Mouse (Mus musculus) forebrain, embryonic 11.5 days (tissue): Measurements from ENCODE around the gene Trio. TPM values are rescaled to one million over a fixed set of nuclear protein-coding genes. Genes with fewer than 3 reads are reported as not detected.

ENCODE experiments used
- ATAC-seq: fragments of 200-750 bp; cut with Nextera tagmentation; replicated peaks from 2 replicates; pipeline ENCODE4 v1.8.0; 2017; ENCODE audit warnings: moderate TSS enrichment; ENCODE audit not compliant: low FRiP score
- DNase-seq: peaks from one replicate; pipeline ENCODE4 v3.0.0-alpha.2; 2017; ENCODE audit warnings: low spot score
- H3K27ac ChIP-seq: fragments of 300-500 bp; sonication (generic); 2 replicates; pipeline ENCODE4 v1.5.1; 2014; ENCODE audit warnings: low read depth, low read length
- H3K27me3 ChIP-seq: fragments of 300-500 bp; sonication (generic); 2 replicates; pipeline ENCODE4 v1.6.1; 2014; ENCODE audit warnings: mild to moderate bottlenecking, low read length, mixed read lengths; ENCODE audit not compliant: control insufficient read depth, insufficient read depth
- H3K36me3 ChIP-seq: fragments of 300-500 bp; sonication (generic); 2 replicates; pipeline ENCODE4 v1.6.1; 2014; ENCODE audit warnings: mild to moderate bottlenecking, low read length, moderate library complexity, mixed read lengths; ENCODE audit not compliant: control insufficient read depth, insufficient read depth
- H3K4me1 ChIP-seq: fragments of 300-500 bp; sonication (generic); replicated peaks from 2 replicates; pipeline ENCODE4 v1.6.1; 2014; ENCODE audit warnings: low read length, mixed read lengths; ENCODE audit not compliant: control insufficient read depth, insufficient read depth
- H3K4me2 ChIP-seq: fragments of 300-500 bp; sonication (generic); 2 replicates; pipeline ENCODE4 v1.6.1; 2014; ENCODE audit warnings: low read depth, mild to moderate bottlenecking, low read length, moderate library complexity, mixed read lengths; ENCODE audit not compliant: severe bottlenecking
- H3K4me3 ChIP-seq: fragments of 300-500 bp; sonication (generic); 2 replicates; pipeline ENCODE4 v1.5.1; 2014; ENCODE audit warnings: low read depth, low read length
- H3K9ac ChIP-seq: fragments of 300-500 bp; sonication (generic); 2 replicates; pipeline ENCODE4 v1.6.1; 2014; ENCODE audit warnings: low read length
- H3K9me3 ChIP-seq: fragments of 300-500 bp; sonication (generic); 2 replicates; pipeline ENCODE4 v1.6.1; 2016; ENCODE audit warnings: low read length, mixed read lengths; ENCODE audit not compliant: control insufficient read depth
- WGBS: fragments of 180-500 bp; shearing (Covaris S2); extraction: QIAGEN DNeasy Blood & Tissue Kit; methylation state at CpG from one replicate; pipeline ENCODE4 v1.1.7; 2014; 5-methylcytosine and 5-hydroxymethylcytosine counted together
- polyA plus RNA-seq: library from polyadenylated mRNA; unstranded; fragments of >200 nt; fragmentation: Nextera tagmentation; extraction: Ambion mirVana; gene quantifications from 2 replicates; pipeline ENCODE4 v1.2.1, GENCODE M21; 2014

Trio gene
- polyA plus RNA-seq, 1 experiment from 2014 or later, result 41.8 TPM

DNA sequence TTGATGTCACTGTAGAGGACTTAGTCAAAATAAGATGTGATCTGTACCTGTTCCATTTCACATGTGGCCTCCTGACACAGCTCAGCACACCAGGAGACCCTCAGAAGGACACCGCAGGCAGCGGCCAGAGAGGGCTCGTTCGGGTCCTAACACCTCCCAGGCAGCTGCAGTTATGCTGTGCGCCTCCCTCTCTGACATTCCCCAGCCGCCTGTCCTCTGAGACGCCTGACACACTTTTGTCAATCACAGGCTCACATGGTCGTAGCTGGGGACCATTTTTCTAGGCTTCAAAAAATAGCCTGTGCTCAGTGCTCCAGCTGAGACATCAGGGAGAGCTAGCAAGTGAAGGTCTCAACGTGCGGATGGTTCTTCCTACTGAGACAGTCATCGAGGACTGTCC, 70.0 kb downstream of the Trio start:
- H3K4me3 ChIP-seq, result no peak overlapping the region
- no peak overlapping the region for H3K9ac ChIP-seq
- no peaks in the 10 kb centered on the region for H3K27me3 ChIP-seq
- H3K4me2 ChIP-seq, result no peak overlapping the region
- H3K36me3 ChIP-seq, result no peaks in the 10 kb centered on the region
- 58% methylated on average over 11 of the region's 11 CpGs for WGBS
- no peaks in the 10 kb centered on the region for H3K9me3 ChIP-seq
- ATAC-seq (no peak), DNase-seq (no peak)
- H3K4me1 ChIP-seq, result no peaks in the 10 kb centered on the region
- no peak overlapping the region for H3K27ac ChIP-seq

DNA sequence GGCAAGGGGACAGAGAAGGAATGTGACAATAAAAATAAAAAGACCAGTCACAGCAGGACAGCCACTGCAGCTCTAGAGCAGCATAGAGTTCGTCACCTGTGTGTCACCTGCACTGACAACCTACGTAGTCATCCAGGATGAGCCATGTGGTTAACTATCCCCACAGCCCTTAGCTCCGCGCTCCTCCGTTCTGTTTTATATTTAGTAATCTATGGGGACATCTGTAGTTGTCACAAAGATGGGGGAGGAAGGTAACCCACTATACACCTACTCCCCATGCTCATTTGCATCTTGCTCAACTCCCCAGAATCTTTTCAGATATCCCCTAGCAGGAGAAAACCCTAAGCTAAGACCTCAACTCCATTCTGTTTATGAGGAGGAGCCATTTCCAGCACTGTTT, 71.3 kb downstream of the Trio start:
- Histone ChIP-seq H3K36me3 (no peaks in the 10 kb centered on the region), H3K4me1 (no peaks in the 10 kb centered on the region), H3K27me3 (no peaks in the 10 kb centered on the region), H3K9me3 (no peaks in the 10 kb centered on the region), H3K9ac (no peak overlapping the region), H3K4me2 (no peak overlapping the region), H3K27ac (no peak overlapping the region), H3K4me3 (no peak overlapping the region)
- no peak for ATAC-seq
- DNase-seq, result no peak
- WGBS, result 96% methylated on average over 5 of the region's 5 CpGs

DNA sequence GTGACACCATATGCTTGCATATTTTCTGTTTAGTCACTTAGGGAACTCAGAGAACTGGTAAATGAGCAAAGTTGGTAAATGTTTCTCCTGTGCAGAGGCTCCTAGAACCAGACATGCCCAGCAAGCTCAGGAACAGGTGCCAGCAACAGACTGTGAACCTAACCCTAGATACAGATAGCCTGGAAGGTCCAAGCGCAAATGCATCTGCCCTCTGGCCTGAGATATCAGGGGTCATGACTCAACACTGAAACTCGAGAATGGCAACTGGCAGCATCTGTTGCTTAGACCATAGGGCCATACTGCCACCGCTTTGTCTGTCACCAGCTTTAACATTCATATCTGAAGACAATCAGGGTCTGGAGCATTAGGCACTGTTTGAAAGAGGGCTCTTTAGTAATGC, 72.1 kb downstream of the Trio start:
- Histone ChIP-seq H3K27ac (no peak overlapping the region), H3K9ac (no peak overlapping the region), H3K4me2 (no peak overlapping the region), H3K4me3 (no peak overlapping the region), H3K36me3 (no peaks in the 10 kb centered on the region), H3K9me3 (no peaks in the 10 kb centered on the region), H3K27me3 (no peaks in the 10 kb centered on the region), H3K4me1 (no peaks in the 10 kb centered on the region)
- 75% methylated on average over 3 of the region's 3 CpGs for WGBS
- no peak for DNase-seq
- no peak for ATAC-seq

DNA sequence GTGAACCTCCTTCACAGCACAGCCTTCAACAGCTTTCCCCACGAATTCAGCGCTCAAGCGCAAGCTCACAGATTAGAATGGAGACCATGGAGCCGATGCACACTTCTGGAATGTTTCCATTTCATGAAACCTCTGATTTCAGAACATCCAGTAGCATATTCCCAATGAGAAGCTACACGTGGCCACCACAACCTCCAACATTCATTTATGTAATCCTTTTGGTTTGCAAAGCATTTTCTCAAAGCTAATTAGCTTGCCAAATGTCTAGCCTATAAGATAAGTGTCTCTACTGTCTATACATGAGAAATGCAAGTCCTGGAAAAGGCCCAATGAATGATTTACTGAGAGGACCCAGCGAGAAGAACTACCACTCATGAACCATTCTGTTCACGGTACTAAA, 74.5 kb downstream of the Trio start:
- no peak for ATAC-seq
- Histone ChIP-seq H3K4me2 (no peak overlapping the region), H3K9me3 (no peaks in the 10 kb centered on the region), H3K4me3 (no peak overlapping the region), H3K27ac (no peak overlapping the region), H3K36me3 (no peaks in the 10 kb centered on the region), H3K9ac (no peak overlapping the region), H3K27me3 (no peaks in the 10 kb centered on the region), H3K4me1 (no peaks in the 10 kb centered on the region)
- WGBS, result 93% methylated on average over 7 of the region's 7 CpGs
- DNase-seq, result no peak

DNA sequence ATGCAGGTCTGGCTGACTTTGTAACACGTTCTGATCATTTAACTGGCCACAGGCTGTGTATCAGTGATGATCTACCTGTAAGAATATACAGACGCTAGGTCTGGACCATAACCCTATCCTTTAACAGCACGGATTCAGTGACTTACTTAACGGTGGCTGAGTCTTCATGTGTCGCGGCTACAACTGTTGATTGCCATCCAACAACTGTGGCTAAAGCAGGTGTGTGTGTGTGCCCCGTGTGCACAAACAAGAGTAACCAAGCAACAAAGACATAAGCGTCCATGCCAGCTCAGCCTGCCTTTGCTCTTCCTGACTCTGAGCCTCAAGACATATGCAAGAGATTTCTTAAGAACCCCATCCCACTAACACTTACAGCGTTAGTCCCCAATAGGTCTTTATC, 76.5 kb downstream of the Trio start:
- no peaks in the 10 kb centered on the region for H3K27me3 ChIP-seq
- no peak for DNase-seq
- ATAC-seq, result no peak
- no peaks in the 10 kb centered on the region for H3K36me3 ChIP-seq
- H3K27ac ChIP-seq, result no peak overlapping the region
- H3K4me3 ChIP-seq, result no peak overlapping the region
- no peaks in the 10 kb centered on the region for H3K9me3 ChIP-seq
- no peak overlapping the region for H3K9ac ChIP-seq
- no peak overlapping the region for H3K4me2 ChIP-seq
- peaks cover 9% of the 10 kb centered on the region; the same call in 1 of the 2 replicates for H3K4me1 ChIP-seq
- WGBS, result 95% methylated on average over 9 of the region's 9 CpGs

GRCm38 (mm10) chr15:27947880-27948279, 77.8 kb downstream of the Trio start:
- Histone ChIP-seq H3K4me2 (no peak overlapping the region), H3K36me3 (no peaks in the 10 kb centered on the region), H3K4me3 (no peak overlapping the region), H3K27me3 (no peaks in the 10 kb centered on the region), H3K4me1 (peaks cover 13% of the 10 kb centered on the region), H3K27ac (no peak overlapping the region), H3K9ac (no peak overlapping the region), H3K9me3 (no peaks in the 10 kb centered on the region)
- DNase-seq (no peak), ATAC-seq (no peak)
- WGBS, result 92% methylated on average over 3 of the region's 3 CpGs

DNA sequence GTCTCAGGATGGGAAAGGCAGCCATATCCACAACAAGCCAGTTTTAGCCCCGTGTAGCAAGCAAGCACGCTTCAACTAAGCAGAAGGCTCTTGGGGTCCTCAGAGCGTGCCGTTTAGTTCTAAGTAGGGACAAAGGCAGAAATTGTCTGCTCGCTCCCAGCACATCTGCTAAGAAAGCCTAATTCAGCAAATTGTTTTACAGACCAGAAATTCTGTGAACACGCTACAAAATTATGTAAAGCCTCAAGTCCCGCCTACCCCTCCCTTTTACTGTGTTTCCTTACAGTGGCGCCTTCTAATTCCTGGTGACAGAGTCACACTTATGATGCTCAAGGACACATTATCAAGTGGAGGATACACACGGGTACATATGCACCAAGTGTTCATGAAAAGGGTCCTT, 80.1 kb downstream of the Trio start:
- Histone ChIP-seq H3K27me3 (no peaks in the 10 kb centered on the region), H3K9me3 (no peaks in the 10 kb centered on the region), H3K4me3 (no peak overlapping the region), H3K4me1 (peaks cover 23% of the 10 kb centered on the region), H3K27ac (no peak overlapping the region), H3K4me2 (no peak overlapping the region), H3K36me3 (no peaks in the 10 kb centered on the region), H3K9ac (no peak overlapping the region)
- DNase-seq (no peak), ATAC-seq (no peak)
- WGBS, result 77% methylated on average over 9 of the region's 9 CpGs

DNA sequence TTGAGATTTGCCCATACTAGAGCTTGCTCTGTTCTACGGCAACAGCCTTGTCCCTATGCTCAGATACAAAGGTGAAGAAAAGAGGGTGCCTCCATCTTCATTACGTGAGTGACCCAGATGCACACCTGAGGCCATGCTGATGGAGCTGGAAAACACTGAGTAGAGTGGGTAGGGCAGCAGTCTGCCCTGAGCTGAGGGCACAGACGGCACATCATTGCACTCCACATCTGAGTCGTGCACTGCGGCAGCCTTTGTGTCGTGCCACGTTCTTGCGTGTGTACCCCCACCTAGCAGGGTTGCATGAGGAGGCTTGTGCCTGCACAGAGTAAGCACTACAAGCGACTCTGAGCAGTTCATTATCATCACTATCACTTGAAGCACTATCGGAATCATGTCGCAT, 80.8 kb downstream of the Trio start:
- DNase-seq (no peak), ATAC-seq (no peak)
- no peak overlapping the region for H3K4me3 ChIP-seq
- no peaks in the 10 kb centered on the region for H3K9me3 ChIP-seq
- no peaks in the 10 kb centered on the region for H3K36me3 ChIP-seq
- no peak overlapping the region for H3K9ac ChIP-seq
- no peak overlapping the region for H3K4me2 ChIP-seq
- H3K27ac ChIP-seq, result no peak overlapping the region
- no peaks in the 10 kb centered on the region for H3K27me3 ChIP-seq
- H3K4me1 ChIP-seq, result peaks cover 25% of the 10 kb centered on the region
- 88% methylated on average over 11 of the region's 11 CpGs for WGBS

DNA sequence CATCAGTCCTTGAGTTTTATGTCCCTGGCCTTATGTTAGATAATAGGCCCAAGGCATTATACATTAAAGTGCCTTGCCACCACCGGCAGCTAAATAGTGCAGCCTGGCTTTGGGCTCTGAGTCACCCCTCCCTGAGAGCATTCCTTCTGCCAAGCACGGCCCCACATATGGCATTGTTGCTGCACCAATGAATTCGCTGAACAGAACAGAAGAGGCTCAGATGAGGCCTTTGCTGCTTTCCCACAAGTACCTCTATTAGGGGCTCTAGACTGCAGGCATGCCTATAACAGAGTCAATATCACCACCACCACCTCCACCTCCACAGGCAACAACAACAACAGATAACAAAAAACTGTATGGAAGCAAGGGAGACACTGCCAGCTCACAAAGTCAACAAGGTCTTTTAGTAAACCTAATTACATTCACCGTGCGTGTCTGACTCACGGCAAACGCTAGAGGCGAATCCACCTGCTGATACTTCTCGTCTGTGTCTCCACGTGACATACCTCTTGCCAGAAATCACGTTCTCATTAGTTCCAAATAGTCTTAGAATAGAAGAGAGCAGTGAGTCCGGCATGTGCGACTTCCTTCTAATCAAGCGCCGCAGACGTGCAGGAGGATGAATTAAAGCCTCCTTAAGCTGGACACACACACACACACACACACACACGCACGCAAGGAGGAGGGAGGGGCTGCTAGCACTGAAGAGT, 82.0 kb downstream of the Trio start:
- Histone ChIP-seq H3K9me3 (no peaks in the 10 kb centered on the region), H3K4me3 (no peak overlapping the region), H3K4me2 (peak overlapping the region; percentile 3; the same call in 1 of the 2 replicates), H3K36me3 (no peaks in the 10 kb centered on the region), H3K27me3 (no peaks in the 10 kb centered on the region), H3K4me1 (peaks cover 32% of the 10 kb centered on the region), H3K27ac (peak overlapping the region; percentile 50), H3K9ac (no peak overlapping the region)
- DNase-seq (peak; percentile 70), ATAC-seq (peak; percentile 81)
- 36% methylated on average over 18 of the region's 18 CpGs for WGBS
